Mouse (Mus musculus): ENCODE data around the gene Tpst1.

- no peak for TF ChIP-seq CTCF (IDR thresholded peaks at IDR 0.05; ENCODE audit: borderline replicate concordance, insufficient read depth, low read depth, low read length)
- TF ChIP-seq POLR2A (IDR thresholded peaks at IDR 0.05; ENCODE audit: borderline replicate concordance, insufficient read depth, low read length), result no peak
These were observed 51.1 kb downstream of the Tpst1 start for GRCm38 (mm10) chr5:130124271-130124670.
